Mouse (Mus musculus): ENCODE data around the gene Btbd18. TPM values are rescaled to one million over a fixed set of nuclear protein-coding genes. Genes with fewer than 3 reads are reported as not detected.

Btbd18 gene
- polyA plus RNA-seq, 1 experiment from 2014 or later, result 0.07 TPM

DNA sequence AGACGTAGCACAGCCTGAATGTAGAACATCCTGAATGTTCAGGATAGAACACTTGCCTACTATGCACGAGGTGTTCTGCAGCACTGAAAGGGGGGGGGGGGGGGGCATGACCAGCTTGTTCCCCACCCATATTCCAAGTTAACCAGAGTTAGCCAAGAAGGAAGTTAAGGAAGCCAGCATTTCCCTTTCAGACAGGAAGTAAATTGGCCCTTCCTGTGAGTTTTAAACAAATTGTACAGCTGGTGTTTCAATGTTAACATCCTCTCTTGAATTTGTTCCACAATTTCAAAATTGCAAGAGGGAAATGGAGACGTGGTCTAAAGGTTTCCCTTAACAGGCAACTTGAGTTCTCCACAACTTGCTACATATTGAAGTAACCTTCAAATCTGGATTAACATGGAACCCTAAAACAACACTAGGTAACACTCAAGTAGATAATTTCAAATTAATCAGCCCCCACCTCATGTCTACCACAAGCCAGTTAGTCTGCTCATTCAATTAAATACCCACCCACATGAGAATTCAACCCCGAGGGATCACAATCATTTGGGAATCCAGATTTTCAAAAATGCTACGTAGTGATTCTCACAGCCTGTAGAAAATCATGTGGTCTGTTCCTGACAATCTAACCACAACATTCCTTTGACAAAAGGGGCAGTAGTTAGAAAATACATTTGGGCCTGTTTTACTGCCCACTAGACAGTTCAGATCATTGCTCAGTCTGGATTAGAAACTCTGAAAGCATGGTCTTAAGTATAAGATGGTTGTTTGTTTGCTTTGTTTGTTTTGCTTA, 20.3 kb upstream of the Btbd18 start:
- no peaks in the 10 kb centered on the region for H3K9me3 ChIP-seq (ENCODE audit: control insufficient read depth, low read length)
- peak overlapping the region; percentile 59; the same call in 1 of the 2 replicates for H3K4me2 ChIP-seq (ENCODE audit: low read depth, low read length)
- 40% methylated on average over 5 of the region's 5 CpGs for WGBS
- no peak overlapping the region for H3K4me3 ChIP-seq (ENCODE audit: low read length)
- no peaks in the 10 kb centered on the region for H3K27me3 ChIP-seq (replicated peaks; ENCODE audit: control insufficient read depth, insufficient read depth, low read length)
- H3K4me1 ChIP-seq (ENCODE audit: control insufficient read depth, insufficient read depth, low read length), result peaks cover 74% of the 10 kb centered on the region
- no peak for ATAC-seq
- H3K36me3 ChIP-seq (ENCODE audit: control insufficient read depth, insufficient read depth, low read length), result no peaks in the 10 kb centered on the region
- peak overlapping the region; percentile 98 for H3K27ac ChIP-seq (ENCODE audit: low read length)
- H3K9ac ChIP-seq (ENCODE audit: low read depth, low read length), result no peak overlapping the region

GRCm38 (mm10) chr2:84640833-84641232, 18.0 kb upstream of the Btbd18 start:
- Histone ChIP-seq H3K4me3 (ENCODE audit: low read length) (no peak overlapping the region), H3K9ac (ENCODE audit: low read depth, low read length) (no peak overlapping the region), H3K27ac (ENCODE audit: low read length) (no peak overlapping the region), H3K4me1 (ENCODE audit: control insufficient read depth, insufficient read depth, low read length) (peaks cover 63% of the 10 kb centered on the region), H3K4me2 (ENCODE audit: low read depth, low read length) (no peak overlapping the region), H3K9me3 (ENCODE audit: control insufficient read depth, low read length) (no peaks in the 10 kb centered on the region), H3K36me3 (ENCODE audit: control insufficient read depth, insufficient read depth, low read length) (no peaks in the 10 kb centered on the region), H3K27me3 (replicated peaks; ENCODE audit: control insufficient read depth, insufficient read depth, low read length) (no peaks in the 10 kb centered on the region)
- no peak for ATAC-seq

- no peak overlapping the region for H3K4me3 ChIP-seq (ENCODE audit: low read length)
- no peak overlapping the region for H3K27ac ChIP-seq (ENCODE audit: low read length)
- H3K9me3 ChIP-seq (ENCODE audit: control insufficient read depth, low read length), result no peaks in the 10 kb centered on the region
- H3K9ac ChIP-seq (ENCODE audit: low read depth, low read length), result no peak overlapping the region
- 60% methylated on average over 1 of the region's 1 CpGs for WGBS
- H3K4me1 ChIP-seq (ENCODE audit: control insufficient read depth, insufficient read depth, low read length), result peaks cover 31% of the 10 kb centered on the region
- no peaks in the 10 kb centered on the region for H3K27me3 ChIP-seq (replicated peaks; ENCODE audit: control insufficient read depth, insufficient read depth, low read length)
- no peak for ATAC-seq
- H3K4me2 ChIP-seq (ENCODE audit: low read depth, low read length), result no peak overlapping the region
- H3K36me3 ChIP-seq (ENCODE audit: control insufficient read depth, insufficient read depth, low read length), result no peaks in the 10 kb centered on the region
These were observed 12.7 kb upstream of the Btbd18 start for GRCm38 (mm10) chr2:84646138-84646537.

DNA sequence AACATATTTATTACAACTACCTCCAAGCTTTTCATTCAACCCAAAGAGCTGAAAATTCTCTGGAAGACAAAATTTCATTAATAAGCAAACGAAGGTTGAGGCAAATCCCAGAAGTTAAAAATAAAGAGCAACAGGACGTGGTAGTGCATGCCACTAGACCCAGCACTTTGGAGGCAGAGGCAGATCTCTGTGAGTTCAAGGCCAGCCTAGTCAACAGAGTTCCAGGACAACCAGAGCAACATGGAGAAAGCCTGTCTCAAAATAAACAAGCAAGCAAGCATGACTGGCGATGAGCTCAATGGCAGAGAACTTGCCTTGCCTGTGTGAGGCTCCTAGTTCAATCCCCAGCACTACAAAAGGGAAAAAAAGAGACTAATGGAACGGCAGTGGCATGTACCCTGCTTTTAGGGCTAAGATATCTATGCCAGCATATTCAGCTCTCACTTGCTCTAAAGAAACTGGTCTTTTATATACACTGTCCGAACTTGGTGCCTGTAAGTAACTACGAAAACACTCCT, 11.8 kb upstream of the Btbd18 start:
- H3K27ac ChIP-seq (ENCODE audit: low read length), result no peak overlapping the region
- H3K4me2 ChIP-seq (ENCODE audit: low read depth, low read length), result peak overlapping the region; percentile 68
- H3K9me3 ChIP-seq (ENCODE audit: control insufficient read depth, low read length), result no peaks in the 10 kb centered on the region
- H3K36me3 ChIP-seq (ENCODE audit: control insufficient read depth, insufficient read depth, low read length), result no peaks in the 10 kb centered on the region
- H3K4me1 ChIP-seq (ENCODE audit: control insufficient read depth, insufficient read depth, low read length), result peaks cover 22% of the 10 kb centered on the region
- 79% methylated on average over 6 of the region's 6 CpGs for whole genome bisulfite sequencing
- no peaks in the 10 kb centered on the region for H3K27me3 ChIP-seq (replicated peaks; ENCODE audit: control insufficient read depth, insufficient read depth, low read length)
- peak overlapping the region; percentile 14; the same call in 1 of the 2 replicates for H3K9ac ChIP-seq (ENCODE audit: low read depth, low read length)
- ATAC-seq, result no peak
- peak overlapping the region; percentile 25 for H3K4me3 ChIP-seq (ENCODE audit: low read length)

DNA sequence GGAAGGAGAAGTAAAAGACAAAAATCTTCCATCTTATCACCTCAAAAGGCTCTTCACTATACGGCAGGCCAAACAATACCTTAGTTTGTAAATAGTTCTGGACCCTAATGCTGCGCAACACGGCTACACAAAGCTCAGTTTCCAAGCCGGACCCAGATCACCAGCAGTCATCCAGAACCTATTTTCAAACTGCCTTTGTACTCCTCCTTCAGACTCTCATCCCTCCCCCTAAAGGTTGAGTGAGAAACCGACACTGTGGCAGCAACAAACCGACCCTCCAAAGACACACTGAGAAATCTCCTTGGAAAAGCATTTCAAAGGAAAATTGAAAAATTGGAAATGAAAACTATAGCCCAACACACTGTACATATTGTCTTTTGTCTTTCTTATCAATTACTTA, 10.5 kb upstream of the Btbd18 start:
- WGBS, result 18% methylated on average over 6 of the region's 6 CpGs

DNA sequence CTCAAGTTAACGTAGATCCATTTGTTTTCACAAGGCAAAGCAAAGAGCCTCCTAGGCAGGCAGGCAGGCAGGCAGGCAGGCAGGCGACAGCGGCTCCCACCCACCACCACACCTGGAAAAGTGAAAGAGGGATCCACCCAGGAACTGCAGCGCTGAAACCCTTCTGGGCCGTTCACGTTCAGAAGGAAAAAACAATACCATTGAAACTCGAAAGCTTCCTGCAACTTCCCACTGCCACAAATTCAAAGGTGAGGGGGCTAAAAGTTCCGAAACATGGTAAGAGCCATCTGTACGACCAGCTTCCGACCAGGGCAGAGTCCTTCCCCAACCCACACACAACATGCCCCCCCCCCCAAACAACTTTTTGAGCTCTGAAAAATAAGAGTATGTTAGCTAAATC, 9.2 kb upstream of the Btbd18 start:
- Histone ChIP-seq H3K9me3 (ENCODE audit: control insufficient read depth, low read length) (no peaks in the 10 kb centered on the region), H3K27me3 (replicated peaks; ENCODE audit: control insufficient read depth, insufficient read depth, low read length) (no peaks in the 10 kb centered on the region), H3K36me3 (ENCODE audit: control insufficient read depth, insufficient read depth, low read length) (no peaks in the 10 kb centered on the region), H3K4me3 (ENCODE audit: low read length) (peak overlapping the region; percentile 69), H3K27ac (ENCODE audit: low read length) (peak overlapping the region; percentile 90), H3K4me2 (ENCODE audit: low read depth, low read length) (peak overlapping the region; percentile 52), H3K9ac (ENCODE audit: low read depth, low read length) (peak overlapping the region; percentile 80), H3K4me1 (ENCODE audit: control insufficient read depth, insufficient read depth, low read length) (0 out of 2 replicates have a peak, but pooled peaks cover 12% of the 10 kb centered on the region)
- 0% methylated on average over 10 of the region's 10 CpGs for WGBS
- ATAC-seq, result peak; percentile 51; the same call in 1 of the 2 replicates

More for the DNA sequence above, 10.5 kb upstream of the Btbd18 start:
- no peak for ATAC-seq
- peak overlapping the region; percentile 68 for H3K4me2 ChIP-seq (ENCODE audit: low read depth, low read length)
- H3K9me3 ChIP-seq (ENCODE audit: control insufficient read depth, low read length), result no peaks in the 10 kb centered on the region
- peaks cover 17% of the 10 kb centered on the region; the same call in 1 of the 2 replicates for H3K4me1 ChIP-seq (ENCODE audit: control insufficient read depth, insufficient read depth, low read length)
- peak overlapping the region; percentile 51 for H3K4me3 ChIP-seq (ENCODE audit: low read length)
- H3K36me3 ChIP-seq (ENCODE audit: control insufficient read depth, insufficient read depth, low read length), result no peaks in the 10 kb centered on the region
- no peak overlapping the region for H3K27ac ChIP-seq (ENCODE audit: low read length)
- H3K27me3 ChIP-seq (replicated peaks; ENCODE audit: control insufficient read depth, insufficient read depth, low read length), result no peaks in the 10 kb centered on the region
- peak overlapping the region; percentile 62 for H3K9ac ChIP-seq (ENCODE audit: low read depth, low read length)

GRCm38 (mm10) chr2:84650464-84651195, 8.2 kb upstream of the Btbd18 start, which contains the start of gene Ctnnd1:
TSS of gene Ctnnd1 (minus strand) at chr2:84650765.
- Histone ChIP-seq H3K4me3 (ENCODE audit: low read length) (peak within 1 kb of the TSS; percentile 69), H3K9me3 (ENCODE audit: control insufficient read depth, low read length) (no peaks in the 10 kb centered on the region), H3K9ac (ENCODE audit: low read depth, low read length) (peak within 1 kb of the TSS; percentile 82), H3K36me3 (ENCODE audit: control insufficient read depth, insufficient read depth, low read length) (no peaks in the 10 kb centered on the region), H3K4me2 (ENCODE audit: low read depth, low read length) (peak within 1 kb of the TSS; percentile 61), H3K4me1 (ENCODE audit: control insufficient read depth, insufficient read depth, low read length) (0 out of 2 replicates have a peak, but pooled peaks cover 12% of the 10 kb centered on the region), H3K27ac (ENCODE audit: low read length) (peak within 1 kb of the TSS; percentile 97), H3K27me3 (replicated peaks; ENCODE audit: control insufficient read depth, insufficient read depth, low read length) (no peaks in the 10 kb centered on the region)
- under 1% methylated on average over 15 of the region's 15 CpGs for WGBS
- ATAC-seq, result peak; percentile 98

- Histone ChIP-seq H3K36me3 (ENCODE audit: control insufficient read depth, insufficient read depth, low read length) (no peaks in the 10 kb centered on the region), H3K27me3 (replicated peaks; ENCODE audit: control insufficient read depth, insufficient read depth, low read length) (no peaks in the 10 kb centered on the region), H3K9ac (ENCODE audit: low read depth, low read length) (no peak overlapping the region), H3K27ac (ENCODE audit: low read length) (no peak overlapping the region), H3K4me3 (ENCODE audit: low read length) (no peak overlapping the region), H3K4me1 (ENCODE audit: control insufficient read depth, insufficient read depth, low read length) (no peaks in the 10 kb centered on the region), H3K4me2 (ENCODE audit: low read depth, low read length) (no peak overlapping the region), H3K9me3 (ENCODE audit: control insufficient read depth, low read length) (no peaks in the 10 kb centered on the region)
- ATAC-seq, result no peak
These were observed 5.5 kb upstream of the Btbd18 start for GRCm38 (mm10) chr2:84653354-84653753.

DNA sequence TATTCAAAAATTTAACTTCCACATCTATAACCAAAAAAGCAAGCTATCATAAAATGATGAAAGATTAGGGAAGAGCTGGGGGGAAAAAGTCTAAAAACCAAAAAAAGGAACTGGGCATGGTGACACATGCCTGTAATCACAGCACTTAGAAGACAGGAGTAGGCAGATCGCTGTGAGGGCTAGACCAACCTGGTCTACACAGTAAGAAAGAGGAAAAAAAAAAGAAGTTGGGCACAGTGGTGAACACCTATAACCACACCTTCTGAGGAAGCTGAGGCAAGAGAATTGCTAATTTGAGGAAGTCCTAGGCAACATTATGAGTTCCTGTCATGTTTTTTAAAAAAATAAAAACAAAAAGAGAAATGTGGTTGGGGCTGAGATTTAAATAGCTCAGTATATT, 3.0 kb upstream of the Btbd18 start:
- 69% methylated on average over 1 of the region's 1 CpGs for WGBS
- Histone ChIP-seq H3K4me1 (ENCODE audit: control insufficient read depth, insufficient read depth, low read length) (no peaks in the 10 kb centered on the region), H3K36me3 (ENCODE audit: control insufficient read depth, insufficient read depth, low read length) (no peaks in the 10 kb centered on the region), H3K9ac (ENCODE audit: low read depth, low read length) (no peak overlapping the region), H3K27me3 (replicated peaks; ENCODE audit: control insufficient read depth, insufficient read depth, low read length) (no peaks in the 10 kb centered on the region), H3K4me2 (ENCODE audit: low read depth, low read length) (no peak overlapping the region), H3K9me3 (ENCODE audit: control insufficient read depth, low read length) (no peaks in the 10 kb centered on the region), H3K4me3 (ENCODE audit: low read length) (no peak overlapping the region), H3K27ac (ENCODE audit: low read length) (no peak overlapping the region)
- ATAC-seq, result no peak
